Mouse (Mus musculus): ENCODE measurements around the gene Fgf22. TPM values are rescaled to one million over a fixed set of nuclear protein-coding genes. Genes with fewer than 3 reads are reported as not detected.
A peak's percentile ranks its signal among the peaks of the same experiment; 100 is the strongest.

The Fgf22 gene
- 0.36 and 0.64 TPM in 2 replicates for polyA plus RNA-seq (2016; fragmentation: Nextera tagmentation; extraction: Ambion mirVana)

DNA sequence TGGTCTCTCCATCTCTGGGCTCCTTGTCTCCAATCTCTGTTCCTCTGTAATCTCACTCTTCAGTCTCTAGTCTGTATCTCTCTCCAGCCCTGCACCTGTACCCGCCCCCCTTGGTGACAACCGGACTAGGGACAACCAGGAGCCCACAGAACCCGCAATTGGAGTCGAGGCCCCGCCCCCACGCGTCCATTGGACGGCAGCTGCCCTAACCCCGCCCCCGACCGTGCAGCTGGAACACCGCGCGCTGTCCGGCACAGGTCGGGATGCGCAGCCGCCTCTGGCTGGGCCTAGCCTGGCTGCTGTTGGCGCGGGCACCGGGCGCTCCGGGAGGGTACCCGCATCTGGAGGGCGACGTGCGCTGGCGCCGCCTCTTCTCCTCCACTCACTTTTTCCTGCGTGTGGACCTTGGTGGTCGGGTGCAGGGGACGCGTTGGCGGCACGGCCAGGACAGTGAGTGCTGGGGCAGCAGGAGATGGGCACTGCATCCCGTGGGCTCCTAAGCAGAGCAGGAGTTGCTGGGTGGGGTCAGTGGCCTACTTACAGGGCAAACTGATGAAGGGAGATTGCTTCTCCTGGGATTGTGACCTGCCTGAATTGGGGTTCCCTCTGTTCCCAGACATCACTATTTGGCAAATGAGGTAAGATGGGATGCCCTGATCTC is at the start of gene Fgf22:
Gene Fgf22 (plus strand): TSS at position 221 of the 661 bp plus-strand sequence.
- 2% methylated on average over 36 of the region's 36 CpGs for WGBS
- peak within 1 kb of the TSS; percentile 51; the same call in 1 of the 2 replicates for H3K27ac ChIP-seq
- no peaks in the 10 kb centered on the region for H3K9me3 ChIP-seq

DNA sequence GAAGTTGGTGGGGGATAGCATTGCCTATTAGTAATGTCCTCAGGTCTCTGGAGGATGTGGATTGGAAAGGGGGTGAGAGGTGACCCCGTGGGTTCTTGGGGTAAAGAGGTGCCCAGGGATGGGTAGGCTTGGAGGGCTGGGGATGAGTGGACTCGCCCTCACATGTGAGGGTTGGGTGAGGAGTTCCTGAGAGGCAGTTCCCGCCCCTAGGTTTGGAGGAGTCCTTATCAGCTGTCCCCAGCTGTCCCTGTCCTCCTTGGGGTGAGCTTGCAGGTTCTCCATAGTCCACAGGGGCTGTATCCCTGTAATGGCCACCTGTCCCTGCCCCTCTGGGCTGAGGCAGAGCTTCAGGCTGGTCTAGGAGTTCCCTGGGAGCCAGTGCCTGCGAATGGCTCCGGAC is 48.9 kb upstream of the Fgf22 start:
- Histone ChIP-seq H3K27me3 (ENCODE audit: poor library complexity, severe bottlenecking) (no peaks in the 10 kb centered on the region), H3K4me1 (peaks cover 62% of the 10 kb centered on the region), H3K36me3 (replicated peaks) (peaks cover 51% of the 10 kb centered on the region), H3K27ac (peak overlapping the region; percentile 98), H3K4me3 (peak overlapping the region; percentile 86), H3K9me3 (no peaks in the 10 kb centered on the region)
- 79% methylated on average over 5 of the region's 5 CpGs for WGBS
- DNase-seq (ENCODE audit: extremely low spot score, low spot score) = no peak

More for the DNA sequence above, at the start of gene Fgf22:
- peaks cover 16% of the 10 kb centered on the region for H3K27me3 ChIP-seq (ENCODE audit: poor library complexity, severe bottlenecking)
- peaks cover 13% of the 10 kb centered on the region for H3K4me1 ChIP-seq
- DNase-seq (ENCODE audit: extremely low spot score, low spot score) = peak; percentile 79
- peak within 1 kb of the TSS; percentile 54 for H3K4me3 ChIP-seq
- H3K36me3 ChIP-seq (replicated peaks) = peaks cover 49% of the 10 kb centered on the region

DNA sequence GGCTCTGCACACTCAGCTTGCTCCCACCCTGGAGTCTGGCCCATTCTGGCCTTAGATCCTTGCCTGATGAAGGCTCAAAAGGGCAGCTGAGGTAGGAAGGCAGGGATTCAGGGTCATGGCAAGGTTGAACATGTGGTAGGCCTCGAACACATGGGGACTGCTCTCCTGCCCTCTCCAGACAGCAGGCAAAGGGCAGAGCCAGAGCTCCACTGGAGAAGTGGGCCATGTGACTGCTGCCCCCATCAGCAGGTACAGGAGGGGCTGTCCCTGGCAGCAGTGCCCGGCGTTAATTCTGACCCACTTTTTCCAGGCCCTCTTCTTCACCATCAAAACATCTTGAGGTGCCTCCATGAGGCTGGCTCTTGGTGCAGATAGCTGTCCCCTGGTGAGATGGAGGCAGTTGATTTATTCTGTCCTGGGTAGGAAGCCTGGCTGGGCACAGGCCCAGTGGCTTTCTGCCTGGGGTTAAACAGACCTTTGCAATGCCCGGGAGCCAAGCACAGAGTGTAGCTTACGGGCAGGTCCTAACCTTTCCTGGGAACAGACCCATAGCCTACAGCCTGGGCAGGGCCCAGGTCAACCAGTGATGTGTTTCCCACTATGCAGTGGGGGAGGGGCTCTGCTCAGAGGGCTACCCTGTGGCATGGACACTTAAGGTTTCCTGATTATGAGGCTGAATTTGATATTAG is 48.3 kb upstream of the Fgf22 start:
- Histone ChIP-seq H3K9me3 (no peaks in the 10 kb centered on the region), H3K27ac (peak overlapping the region; percentile 98), H3K4me3 (peak overlapping the region; percentile 86), H3K27me3 (ENCODE audit: poor library complexity, severe bottlenecking) (no peaks in the 10 kb centered on the region), H3K4me1 (peaks cover 56% of the 10 kb centered on the region), H3K36me3 (replicated peaks) (peaks cover 57% of the 10 kb centered on the region)
- WGBS = 84% methylated on average over 5 of the region's 5 CpGs
- no peak for DNase-seq (ENCODE audit: extremely low spot score, low spot score)

DNA sequence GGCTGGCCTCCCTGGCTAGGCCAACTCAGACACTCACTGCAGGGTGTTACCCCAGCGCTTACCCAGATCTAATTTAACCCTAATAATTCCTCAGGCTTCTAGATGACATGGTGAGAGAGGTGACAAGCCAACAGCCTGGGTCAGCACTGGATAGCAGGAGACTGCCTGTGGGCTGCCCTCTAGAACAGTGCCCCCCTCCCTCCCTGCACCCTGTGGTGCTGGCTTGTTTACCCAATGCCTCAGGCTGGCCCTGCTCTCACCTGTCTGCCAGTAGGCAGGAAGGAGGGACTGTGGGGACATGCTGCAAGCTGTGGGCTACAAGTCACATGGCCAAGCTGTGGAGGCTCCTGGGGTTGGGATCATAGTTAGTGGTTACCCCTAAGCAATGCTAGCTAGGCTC is 47.7 kb upstream of the Fgf22 start:
- WGBS = 93% methylated on average over 1 of the region's 1 CpGs
- DNase-seq (ENCODE audit: extremely low spot score, low spot score) = no peak
- H3K36me3 ChIP-seq (replicated peaks) = peaks cover 63% of the 10 kb centered on the region

DNA sequence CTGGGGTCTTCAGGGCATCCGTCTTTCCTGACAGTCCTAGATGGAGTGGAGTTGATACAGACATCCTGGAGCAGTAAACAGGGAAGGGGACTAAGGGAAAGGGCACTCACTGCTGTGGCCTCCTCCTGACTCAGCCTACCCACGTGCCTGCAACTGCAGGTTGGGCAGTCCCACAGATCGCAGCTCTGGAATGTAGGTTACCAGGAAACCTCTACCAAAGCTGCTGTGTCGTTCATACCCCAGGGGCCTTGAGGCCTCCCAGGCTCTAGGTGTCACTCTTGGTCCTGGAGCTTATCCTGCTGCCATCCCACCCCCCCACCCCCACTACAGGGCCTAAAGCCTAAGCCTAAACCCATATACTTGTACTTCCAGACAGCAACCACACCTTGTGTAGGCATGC is 47.1 kb upstream of the Fgf22 start:
- H3K4me1 ChIP-seq = peaks cover 51% of the 10 kb centered on the region

More for the DNA sequence above, 47.7 kb upstream of the Fgf22 start:
- no peaks in the 10 kb centered on the region for H3K27me3 ChIP-seq (ENCODE audit: poor library complexity, severe bottlenecking)
- H3K4me3 ChIP-seq = peak overlapping the region; percentile 86; the same call in 1 of the 2 replicates
- H3K27ac ChIP-seq = no peak overlapping the region
- peaks cover 51% of the 10 kb centered on the region for H3K4me1 ChIP-seq
- no peaks in the 10 kb centered on the region for H3K9me3 ChIP-seq

DNA sequence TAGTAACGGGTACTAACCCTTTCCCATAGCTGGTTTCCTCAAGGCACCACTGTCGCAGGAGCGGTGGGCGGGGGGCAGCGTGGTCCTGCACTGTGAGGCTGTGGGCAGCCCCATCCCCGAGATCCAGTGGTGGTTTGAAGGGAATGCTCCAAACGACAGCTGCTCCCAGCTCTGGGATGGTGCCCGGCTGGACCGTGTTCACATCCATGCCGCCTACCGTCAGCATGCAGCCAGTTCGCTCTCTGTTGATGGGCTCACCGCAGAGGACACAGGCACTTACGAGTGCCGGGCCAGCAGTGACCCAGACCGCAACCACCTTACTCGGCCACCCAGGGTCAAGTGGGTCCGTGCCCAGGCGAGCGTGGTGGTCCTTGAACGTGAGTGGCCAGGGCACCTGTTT is 46.2 kb upstream of the Fgf22 start:
- DNase-seq (ENCODE audit: extremely low spot score, low spot score) = no peak
- Histone ChIP-seq H3K4me1 (peaks cover 50% of the 10 kb centered on the region), H3K27ac (0 out of 2 replicates have a peak overlapping the region, but pooled peaks have one; percentile 20), H3K9me3 (no peaks in the 10 kb centered on the region), H3K27me3 (ENCODE audit: poor library complexity, severe bottlenecking) (0 out of 2 replicates have a peak, but pooled peaks cover under 1% of the 10 kb centered on the region), H3K36me3 (replicated peaks) (peaks cover 67% of the 10 kb centered on the region), H3K4me3 (no peak overlapping the region; the same call in 1 of the 2 replicates)
- 91% methylated on average over 21 of the region's 21 CpGs for WGBS

More for the DNA sequence above, 47.1 kb upstream of the Fgf22 start:
- no peak for DNase-seq (ENCODE audit: extremely low spot score, low spot score)
- Histone ChIP-seq H3K4me3 (peak overlapping the region; percentile 18), H3K9me3 (no peaks in the 10 kb centered on the region), H3K36me3 (replicated peaks) (peaks cover 67% of the 10 kb centered on the region), H3K27me3 (ENCODE audit: poor library complexity, severe bottlenecking) (no peaks in the 10 kb centered on the region), H3K27ac (no peak overlapping the region)
- WGBS = 81% methylated on average over 4 of the region's 4 CpGs

DNA sequence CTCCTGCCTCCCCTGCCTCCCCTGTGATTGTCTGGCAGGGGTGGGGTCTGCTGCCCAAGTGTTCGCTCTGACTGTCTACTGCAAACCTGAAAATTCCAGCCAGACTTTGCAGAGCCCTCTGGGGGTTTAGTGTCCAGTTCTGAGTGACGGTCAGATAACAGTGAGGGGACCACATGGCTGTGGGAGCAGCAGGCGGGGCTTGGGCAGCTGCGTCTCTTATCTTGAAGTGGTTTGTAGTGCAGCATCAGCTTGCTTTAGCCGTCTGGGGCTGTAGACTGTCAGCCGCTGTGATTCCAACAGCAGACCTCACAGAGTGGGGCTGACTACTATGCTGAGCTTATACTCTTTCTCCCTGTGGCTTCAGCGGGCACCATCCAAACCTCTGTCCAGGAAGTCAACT is 45.6 kb upstream of the Fgf22 start:
- Histone ChIP-seq H3K4me3 (no peak overlapping the region; the same call in 1 of the 2 replicates), H3K36me3 (replicated peaks) (peaks cover 67% of the 10 kb centered on the region), H3K9me3 (no peaks in the 10 kb centered on the region)

DNA sequence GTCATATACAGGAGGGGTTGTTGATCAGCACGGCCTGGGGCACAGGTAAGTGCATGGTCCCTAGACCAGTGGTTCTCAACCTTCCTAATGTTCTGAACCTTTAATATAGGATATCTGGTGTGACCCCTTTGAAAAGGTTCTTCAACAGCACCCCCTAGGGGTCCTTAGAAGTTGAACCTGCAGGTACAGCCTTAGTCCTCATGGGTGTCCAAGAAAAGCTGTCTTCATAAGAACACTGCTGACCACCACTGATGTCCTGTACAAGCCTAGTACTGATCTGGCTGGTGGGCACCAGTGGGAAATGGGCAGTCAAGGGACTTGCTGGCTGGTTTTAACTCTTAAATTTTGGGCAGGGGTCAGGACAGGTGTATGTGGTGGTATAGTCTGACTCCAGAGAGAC is 42.8 kb upstream of the Fgf22 start:
- peaks cover 56% of the 10 kb centered on the region for H3K36me3 ChIP-seq (replicated peaks)
- peaks cover 33% of the 10 kb centered on the region for H3K4me1 ChIP-seq
- no peaks in the 10 kb centered on the region for H3K9me3 ChIP-seq
- 84% methylated on average over 1 of the region's 1 CpGs for WGBS
- no peak for DNase-seq (ENCODE audit: extremely low spot score, low spot score)
- peaks cover 34% of the 10 kb centered on the region for H3K27me3 ChIP-seq (ENCODE audit: poor library complexity, severe bottlenecking)
- H3K4me3 ChIP-seq = no peak overlapping the region
- H3K27ac ChIP-seq = no peak overlapping the region

More for the DNA sequence above, 45.6 kb upstream of the Fgf22 start:
- no peak for DNase-seq (ENCODE audit: extremely low spot score, low spot score)
- Histone ChIP-seq H3K4me1 (peaks cover 47% of the 10 kb centered on the region), H3K27me3 (ENCODE audit: poor library complexity, severe bottlenecking) (peaks cover 6% of the 10 kb centered on the region), H3K27ac (no peak overlapping the region)
- 86% methylated on average over 7 of the region's 7 CpGs for WGBS

DNA sequence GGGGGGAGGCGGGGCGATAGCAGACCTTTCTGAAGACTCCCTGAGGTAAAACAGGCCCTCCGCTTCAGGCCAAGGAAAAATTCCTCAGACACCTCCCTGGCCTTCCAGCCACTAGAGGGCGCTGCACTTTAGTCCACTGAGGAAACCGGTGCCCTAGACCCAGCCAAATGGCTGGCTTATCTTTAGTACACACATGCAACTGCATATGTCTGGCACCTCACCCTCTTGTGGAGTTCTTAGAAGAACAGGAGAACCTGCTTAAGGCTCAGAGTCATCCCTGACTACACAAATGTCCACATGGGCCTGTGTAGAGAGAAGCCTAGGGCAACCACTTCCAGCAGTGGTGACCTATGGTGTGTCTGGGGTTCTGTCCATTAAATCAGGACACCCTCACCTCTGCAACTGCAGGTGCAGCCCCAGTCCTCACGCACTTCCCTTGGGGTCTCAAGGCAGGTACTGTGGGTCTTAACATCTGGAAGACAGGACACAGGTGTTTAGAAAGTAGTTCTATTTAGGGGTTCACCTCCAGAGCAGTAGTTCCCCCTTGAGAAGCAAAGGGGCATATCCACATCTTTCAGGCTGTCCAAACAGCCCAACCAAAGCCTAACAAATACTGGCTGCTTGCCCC is 42.3 kb upstream of the Fgf22 start:
- peaks cover 50% of the 10 kb centered on the region for H3K36me3 ChIP-seq (replicated peaks)
- peak; percentile 81 for DNase-seq (ENCODE audit: extremely low spot score, low spot score)
- no peak overlapping the region for H3K27ac ChIP-seq
- H3K4me1 ChIP-seq = peaks cover 33% of the 10 kb centered on the region
- no peak overlapping the region for H3K4me3 ChIP-seq
- H3K9me3 ChIP-seq = no peaks in the 10 kb centered on the region
- WGBS = 9% methylated on average over 4 of the region's 6 CpGs
- peaks cover 40% of the 10 kb centered on the region for H3K27me3 ChIP-seq (ENCODE audit: poor library complexity, severe bottlenecking)

DNA sequence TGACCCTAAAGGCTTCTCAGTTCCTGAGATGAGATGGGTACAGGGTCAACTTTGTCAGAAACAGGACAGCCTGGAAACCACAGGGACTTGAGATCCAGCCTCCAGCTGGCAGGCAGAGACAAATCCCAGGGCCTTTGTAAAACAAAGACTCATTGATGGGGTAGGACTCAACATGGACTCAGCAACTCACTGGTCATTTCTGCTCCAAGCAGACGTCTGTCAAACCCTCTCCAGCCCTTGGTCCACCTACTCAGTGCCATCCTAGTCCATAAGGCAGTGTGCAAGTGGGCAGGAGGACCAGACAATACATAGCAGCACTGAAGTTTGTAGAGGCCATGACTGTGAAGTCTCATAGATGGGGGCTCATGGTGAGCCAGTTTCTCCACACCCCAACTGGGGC is 41.7 kb upstream of the Fgf22 start:
- H3K9me3 ChIP-seq = no peaks in the 10 kb centered on the region

DNA sequence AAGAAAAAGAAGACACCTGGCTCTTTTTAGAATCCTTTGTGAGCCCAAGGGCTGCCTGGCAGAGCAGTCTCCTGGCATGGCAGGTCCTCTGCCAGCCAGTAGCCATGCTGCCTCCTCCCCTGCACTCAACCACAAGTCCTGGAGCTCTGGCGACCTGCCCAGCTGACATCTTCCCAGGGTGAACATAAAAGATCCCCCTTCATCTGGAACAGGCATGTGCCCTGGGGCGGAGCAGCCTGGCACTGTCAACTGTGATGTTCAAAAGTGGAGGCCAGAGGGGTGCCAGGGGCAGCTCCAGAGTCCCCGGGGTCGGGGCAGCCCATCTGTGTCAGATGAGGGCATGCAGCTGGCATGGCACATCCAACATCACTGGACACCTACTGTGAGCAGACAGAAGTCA is 39.9 kb upstream of the Fgf22 start:
- peaks cover 26% of the 10 kb centered on the region for H3K36me3 ChIP-seq (replicated peaks)
- H3K4me1 ChIP-seq = peaks cover 18% of the 10 kb centered on the region
- H3K27me3 ChIP-seq (ENCODE audit: poor library complexity, severe bottlenecking) = peaks cover 63% of the 10 kb centered on the region
- DNase-seq (ENCODE audit: extremely low spot score, low spot score) = no peak
- WGBS = 69% methylated on average over 4 of the region's 4 CpGs
- H3K27ac ChIP-seq = no peak overlapping the region
- H3K4me3 ChIP-seq = no peak overlapping the region
- H3K9me3 ChIP-seq = no peaks in the 10 kb centered on the region

More for the DNA sequence above, 41.7 kb upstream of the Fgf22 start:
- no peak overlapping the region for H3K27ac ChIP-seq
- H3K4me3 ChIP-seq = no peak overlapping the region
- 33% methylated on average over 1 of the region's 1 CpGs for WGBS
- no peak for DNase-seq (ENCODE audit: extremely low spot score, low spot score)
- H3K4me1 ChIP-seq = peaks cover 31% of the 10 kb centered on the region
- peaks cover 44% of the 10 kb centered on the region for H3K36me3 ChIP-seq (replicated peaks)
- H3K27me3 ChIP-seq (ENCODE audit: poor library complexity, severe bottlenecking) = peaks cover 45% of the 10 kb centered on the region

DNA sequence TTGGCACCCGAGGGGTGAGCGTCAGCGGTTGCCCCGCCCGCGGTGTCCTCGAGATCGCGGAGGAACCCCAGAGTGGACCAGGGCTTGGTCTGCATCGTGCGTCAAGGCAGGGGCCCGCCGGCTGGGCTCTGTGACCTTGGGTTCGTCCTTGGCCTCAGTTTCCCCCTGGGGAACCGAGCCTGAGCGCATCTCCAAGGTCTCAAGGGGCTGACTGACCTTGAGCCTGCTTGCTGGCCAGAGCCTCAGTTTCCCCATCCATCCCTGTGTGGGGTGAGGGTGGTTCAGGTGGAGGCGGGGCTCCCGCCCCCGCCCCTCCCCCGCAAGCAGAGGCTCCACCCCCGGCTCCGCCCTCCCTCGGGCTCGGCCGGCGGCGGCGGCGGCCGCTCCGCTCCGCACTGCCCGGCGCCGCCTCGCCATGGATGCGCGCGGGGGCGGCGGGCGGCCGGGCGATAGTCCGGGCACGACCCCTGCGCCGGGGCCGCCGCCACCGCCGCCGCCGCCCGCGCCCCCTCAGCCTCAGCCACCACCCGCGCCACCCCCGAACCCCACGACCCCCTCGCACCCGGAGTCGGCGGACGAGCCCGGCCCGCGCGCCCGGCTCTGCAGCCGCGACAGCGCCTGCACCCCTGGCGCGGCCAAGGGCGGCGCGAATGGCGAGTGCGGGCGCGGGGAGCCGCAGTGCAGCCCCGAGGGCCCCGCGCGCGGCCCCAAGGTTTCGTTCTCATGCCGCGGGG is 38.5 kb upstream of the Fgf22 start, which contains the start of gene Hcn2:
Gene Hcn2 (plus strand): TSS at position 381 of the 734 bp plus-strand sequence.
- Histone ChIP-seq H3K27ac (peak within 1 kb of the TSS; percentile 9; the same call in 1 of the 2 replicates), H3K36me3 (replicated peaks) (peaks cover 12% of the 10 kb centered on the region), H3K4me3 (peak within 1 kb of the TSS; percentile 71), H3K9me3 (no peaks in the 10 kb centered on the region), H3K27me3 (ENCODE audit: poor library complexity, severe bottlenecking) (peaks cover 70% of the 10 kb centered on the region), H3K4me1 (peaks cover 18% of the 10 kb centered on the region)
- 1% methylated on average over 86 of the region's 91 CpGs for WGBS
- no peak for DNase-seq (ENCODE audit: extremely low spot score, low spot score)
